ENCODE assay signal across 8 mouse cellular contexts in genomic region chr9:53705992-53706696, GRCm38 (mm10). TPM values are rescaled to one million over a fixed set of nuclear protein-coding genes. Genes with fewer than 3 reads are reported as not detected.
DNase-seq lines count a peak whose midpoint lies in the region; ATAC-seq lines count a peak whose summit lies in the region.

Rab39 (minus strand) TSS chr9:53706232.

- no peaks in the 10 kb centered on the region for H3K36me3 ChIP-seq in intestine, embryonic 16.5 days (ENCODE audit: control insufficient read depth, insufficient read depth, low read length)
- H3K36me3 ChIP-seq in midbrain, embryonic 10.5 days: no peaks in the 10 kb centered on the region

- peak; percentile 96 for ATAC-seq in intestine, embryonic 16.5 days

- H3K27ac ChIP-seq in intestine, embryonic 16.5 days (ENCODE audit: low read length): no peak within 1 kb of the TSS
- peak within 1 kb of the TSS; percentile 82 for H3K27ac ChIP-seq in midbrain, embryonic 10.5 days (replicated peaks)

- peak within 1 kb of the TSS; percentile 50 for H3K4me3 ChIP-seq in intestine, embryonic 16.5 days (ENCODE audit: low read length)
- peak within 1 kb of the TSS; percentile 69 for H3K4me3 ChIP-seq in midbrain, embryonic 10.5 days

- WGBS in intestine, embryonic 16.5 days: under 1% methylated on average over 48 of the region's 49 CpGs
- WGBS in midbrain, embryonic 10.5 days: under 1% methylated on average over 49 of the region's 49 CpGs

- H3K9me3 ChIP-seq in intestine, embryonic 16.5 days (ENCODE audit: control insufficient read depth, low read length): no peaks in the 10 kb centered on the region; the same call in 1 of the 2 replicates
- H3K9me3 ChIP-seq in midbrain, embryonic 10.5 days (replicated peaks): no peaks in the 10 kb centered on the region

- no peaks in the 10 kb centered on the region for H3K27me3 ChIP-seq in intestine, embryonic 16.5 days (replicated peaks; ENCODE audit: control insufficient read depth, insufficient read depth, low read length)
- no peaks in the 10 kb centered on the region for H3K27me3 ChIP-seq in midbrain, embryonic 10.5 days (ENCODE audit: low read depth, poor library complexity, severe bottlenecking)

- peak within 1 kb of the TSS; percentile 92 for H3K4me2 ChIP-seq in intestine, embryonic 16.5 days (ENCODE audit: low read depth, low read length)

- H3K4me1 ChIP-seq in intestine, embryonic 16.5 days (ENCODE audit: control insufficient read depth, insufficient read depth, low read length): peaks cover 4% of the 10 kb centered on the region
- H3K4me1 ChIP-seq in midbrain, embryonic 10.5 days: peaks cover 13% of the 10 kb centered on the region

- DNase-seq in adrenal gland, adult 8-10 months: peak; percentile 50
- DNase-seq in embryo, embryonic 11.5 days (ENCODE audit: low read depth, low spot score): peak; percentile 76
- DNase-seq in gastrocnemius, postnatal 36 days: peak; percentile 35 to 44
- DNase-seq in left cerebral cortex, postnatal 36 days (ENCODE audit: low spot score in 2 of 2): peak; percentile 66 to 74
- peak; percentile 96 for DNase-seq in midbrain, embryonic 10.5 days (ENCODE audit: low spot score)
- peak; percentile 63 to 70 for DNase-seq in right cerebral cortex, postnatal 36 days (ENCODE audit: low spot score in 2 of 2)
- no peak for DNase-seq in adipocyte (ENCODE audit: low spot score)

- H3K9ac ChIP-seq in intestine, embryonic 16.5 days (ENCODE audit: low read depth, low read length): peak within 1 kb of the TSS; percentile 41

- intact Hi-C loops in gastrocnemius, postnatal 36 days (cut with DNase I): no loop called here
- intact Hi-C loops in left cerebral cortex, postnatal 36 days (cut with DNase I): no loop called here

RNA-seq across cellular contexts. Expression of gene Rab39, which starts in this region (rescaled TPM):
- 1 to 10 TPM in 2 of 4 experiments, under 1 TPM in 2; 0.38 to 1.4 (median 0.99) TPM for total RNA-seq in adrenal gland, adult 8-10 months (2022)
- not detected for total RNA-seq in gastrocnemius, postnatal 36 days (2021)
- 0.40 and 0.43 TPM in 2 replicates for polyA plus RNA-seq in intestine, embryonic 16.5 days (2015; fragmentation: Nextera tagmentation; extraction: Ambion mirVana)
- 1 to 10 TPM; 1.2 to 1.7 TPM for total RNA-seq in left cerebral cortex, postnatal 36 days (2021)
- 4.3 and 5.4 TPM in 2 replicates for polyA plus RNA-seq in midbrain, embryonic 10.5 days (2016; fragmentation: Nextera tagmentation; extraction: Ambion mirVana)

Comparison
In these comparisons a context has a peak if more than half of its experiments do, and no peak if none do; other contexts are left out.
1. Peak in DNase-seq in gastrocnemius, postnatal 36 days; RNA of the gene not detected or under 1 TPM.
2. Peak in ATAC-seq, H3K4me3 ChIP-seq, H3K9ac ChIP-seq and H3K4me2 ChIP-seq in intestine, embryonic 16.5 days; RNA of the gene not detected or under 1 TPM.